Mouse (Mus musculus) forebrain, embryonic 13.5 days (tissue): Measurements from ENCODE around the gene Mettl18. TPM values are rescaled to one million over a fixed set of nuclear protein-coding genes. Genes with fewer than 3 reads are reported as not detected.

Experiments used
- ATAC-seq: fragments of 200-750 bp; cut with Nextera tagmentation; 2 replicates; pipeline ENCODE4 v1.8.0; 2017
- H3K27ac ChIP-seq: fragments of 300-500 bp; sonication (generic); 2 replicates; pipeline ENCODE4 v1.5.1; 2015; ENCODE audit warnings: inconsistent platforms, mild to moderate bottlenecking, moderate library complexity
- H3K27me3 ChIP-seq: fragments of 300-500 bp; sonication (generic); 2 replicates; pipeline ENCODE4 v1.6.1; 2015; ENCODE audit warnings: mild to moderate bottlenecking, inconsistent platforms
- H3K36me3 ChIP-seq: fragments of 300-500 bp; sonication (generic); 2 replicates; pipeline ENCODE4 v1.6.1; 2015; ENCODE audit warnings: mild to moderate bottlenecking, inconsistent platforms; ENCODE audit not compliant: poor library complexity, severe bottlenecking
- H3K4me1 ChIP-seq: fragments of 300-500 bp; sonication (generic); 2 replicates; pipeline ENCODE4 v1.6.1; 2015; ENCODE audit warnings: inconsistent platforms
- H3K4me2 ChIP-seq: fragments of 300-500 bp; sonication (generic); 2 replicates; pipeline ENCODE4 v1.6.1; 2015; ENCODE audit warnings: inconsistent platforms, mild to moderate bottlenecking, moderate library complexity
- H3K4me3 ChIP-seq: fragments of 300-500 bp; sonication (generic); 2 replicates; pipeline ENCODE4 v1.5.1; 2015; ENCODE audit warnings: mild to moderate bottlenecking, inconsistent platforms
- H3K9ac ChIP-seq: fragments of 300-500 bp; sonication (generic); 2 replicates; pipeline ENCODE4 v1.6.1; 2015; ENCODE audit warnings: mild to moderate bottlenecking, inconsistent platforms
- H3K9me3 ChIP-seq: fragments of 300-500 bp; sonication (generic); replicated peaks from 2 replicates; pipeline ENCODE4 v1.6.1; 2016; ENCODE audit warnings: inconsistent platforms
- WGBS: fragments of 180-500 bp; shearing (Covaris S2); methylation state at CpG from one replicate; pipeline ENCODE4 v1.1.7; 2015; 5-methylcytosine and 5-hydroxymethylcytosine counted together
- polyA plus RNA-seq: library from polyadenylated mRNA; unstranded; fragments of >200 nt; fragmentation: Nextera tagmentation; extraction: Ambion mirVana; gene quantifications from 2 replicates; pipeline ENCODE4 v1.2.1, GENCODE M21; 2015

Gene Mettl18
- 9.1 and 10.4 TPM in 2 replicates for polyA plus RNA-seq

- H3K27me3 ChIP-seq = no peaks in the 10 kb centered on the region
- H3K27ac ChIP-seq = peak within 1 kb of the TSS; percentile 57
- peak; percentile 99 for ATAC-seq
- no peaks in the 10 kb centered on the region for H3K36me3 ChIP-seq
- peak within 1 kb of the TSS; percentile 76 for H3K4me3 ChIP-seq
- peak within 1 kb of the TSS; percentile 78 for H3K4me2 ChIP-seq
- peaks cover 10% of the 10 kb centered on the region for H3K4me1 ChIP-seq
- peak within 1 kb of the TSS; percentile 68 for H3K9ac ChIP-seq
- no peaks in the 10 kb centered on the region for H3K9me3 ChIP-seq
- 4% methylated on average over 43 of the region's 43 CpGs for WGBS
Measured at GRCm38 (mm10) chr1:163994721-163995608, at the start of gene Mettl18, which contains the start of gene BC055324. Gene Mettl18 (plus strand): TSS chr1:163994889. Gene BC055324 (minus strand): TSS chr1:163994796.

- Histone ChIP-seq H3K4me1 (no peaks in the 10 kb centered on the region), H3K9me3 (no peaks in the 10 kb centered on the region), H3K9ac (no peak overlapping the region), H3K36me3 (peaks cover 85% of the 10 kb centered on the region), H3K27me3 (no peaks in the 10 kb centered on the region), H3K27ac (no peak overlapping the region), H3K4me3 (no peak overlapping the region), H3K4me2 (no peak overlapping the region)
- WGBS = 88% methylated on average over 2 of the region's 2 CpGs
- ATAC-seq = no peak
Measured at GRCm38 (mm10) chr1:163953396-163953795, 41.3 kb upstream of the Mettl18 start.

- H3K4me1 ChIP-seq = no peaks in the 10 kb centered on the region
- H3K4me2 ChIP-seq = no peak overlapping the region
- no peaks in the 10 kb centered on the region for H3K9me3 ChIP-seq
- H3K36me3 ChIP-seq = peaks cover 59% of the 10 kb centered on the region
- H3K27me3 ChIP-seq = no peaks in the 10 kb centered on the region
- H3K27ac ChIP-seq = no peak overlapping the region
- H3K9ac ChIP-seq = no peak overlapping the region
- WGBS = 87% methylated on average over 3 of the region's 3 CpGs
- ATAC-seq = no peak
- H3K4me3 ChIP-seq = no peak overlapping the region
Measured at GRCm38 (mm10) chr1:163958036-163958435, 36.7 kb upstream of the Mettl18 start.

- Histone ChIP-seq H3K9ac (no peak overlapping the region), H3K4me1 (no peaks in the 10 kb centered on the region), H3K27me3 (no peaks in the 10 kb centered on the region), H3K27ac (no peak overlapping the region), H3K9me3 (no peaks in the 10 kb centered on the region), H3K4me2 (no peak overlapping the region), H3K36me3 (peaks cover 33% of the 10 kb centered on the region), H3K4me3 (no peak overlapping the region)
- no peak for ATAC-seq
- 93% methylated on average over 10 of the region's 10 CpGs for WGBS
Measured at GRCm38 (mm10) chr1:163964008-163964689, 30.5 kb upstream of the Mettl18 start.

GRCm38 (mm10) chr1:163974471-163974870 lies 20.2 kb upstream of the Mettl18 start:
- no peak overlapping the region for H3K27ac ChIP-seq
- H3K9me3 ChIP-seq = no peaks in the 10 kb centered on the region
- ATAC-seq = no peak
- no peaks in the 10 kb centered on the region for H3K4me1 ChIP-seq
- no peaks in the 10 kb centered on the region for H3K27me3 ChIP-seq
- H3K9ac ChIP-seq = no peak overlapping the region
- 87% methylated on average over 1 of the region's 1 CpGs for WGBS
- peaks cover 22% of the 10 kb centered on the region for H3K36me3 ChIP-seq
- no peak overlapping the region for H3K4me2 ChIP-seq
- H3K4me3 ChIP-seq = no peak overlapping the region

- WGBS = 91% methylated on average over 2 of the region's 2 CpGs
- H3K36me3 ChIP-seq = peaks cover 25% of the 10 kb centered on the region
- no peak overlapping the region for H3K4me3 ChIP-seq
Measured at GRCm38 (mm10) chr1:163975088-163975487, 19.6 kb upstream of the Mettl18 start.

GRCm38 (mm10) chr1:163976515-163976914 lies 18.2 kb upstream of the Mettl18 start:
- H3K27me3 ChIP-seq = no peaks in the 10 kb centered on the region
- no peak overlapping the region for H3K27ac ChIP-seq
- ATAC-seq = no peak
- 91% methylated on average over 1 of the region's 1 CpGs for WGBS
- no peaks in the 10 kb centered on the region for H3K9me3 ChIP-seq
- no peak overlapping the region for H3K4me2 ChIP-seq
- peaks cover 29% of the 10 kb centered on the region for H3K36me3 ChIP-seq
- no peak overlapping the region for H3K4me3 ChIP-seq
- no peak overlapping the region for H3K9ac ChIP-seq
- no peaks in the 10 kb centered on the region for H3K4me1 ChIP-seq

More at GRCm38 (mm10) chr1:163975088-163975487, 19.6 kb upstream of the Mettl18 start:
- no peaks in the 10 kb centered on the region for H3K9me3 ChIP-seq
- H3K4me2 ChIP-seq = no peak overlapping the region
- no peaks in the 10 kb centered on the region for H3K4me1 ChIP-seq
- no peaks in the 10 kb centered on the region for H3K27me3 ChIP-seq
- H3K27ac ChIP-seq = no peak overlapping the region
- ATAC-seq = no peak
- no peak overlapping the region for H3K9ac ChIP-seq

GRCm38 (mm10) chr1:163992371-163992770 lies 2.3 kb upstream of the Mettl18 start:
- Histone ChIP-seq H3K9ac (no peak overlapping the region), H3K9me3 (no peaks in the 10 kb centered on the region), H3K4me3 (no peak overlapping the region), H3K4me1 (peaks cover 10% of the 10 kb centered on the region), H3K27me3 (no peaks in the 10 kb centered on the region), H3K36me3 (peaks cover 5% of the 10 kb centered on the region; the same call in 1 of the 2 replicates), H3K27ac (no peak overlapping the region), H3K4me2 (no peak overlapping the region)
- no peak for ATAC-seq
- 90% methylated on average over 4 of the region's 4 CpGs for WGBS

- H3K9me3 ChIP-seq = no peaks in the 10 kb centered on the region
- peak overlapping the region; percentile 68 for H3K9ac ChIP-seq
- under 1% methylated on average over 38 of the region's 38 CpGs for WGBS
- H3K4me3 ChIP-seq = peak overlapping the region; percentile 76
- H3K4me2 ChIP-seq = peak overlapping the region; percentile 78
- H3K4me1 ChIP-seq = peaks cover 10% of the 10 kb centered on the region
- H3K27me3 ChIP-seq = no peaks in the 10 kb centered on the region
- no peak overlapping the region for H3K27ac ChIP-seq
- no peaks in the 10 kb centered on the region for H3K36me3 ChIP-seq
- no peak; the same call in none of the 2 replicates for ATAC-seq
Measured at GRCm38 (mm10) chr1:163994173-163994720, 442 bp upstream of the Mettl18 start.

GRCm38 (mm10) chr1:163995609-163995913 lies 872 bp downstream of the Mettl18 start:
- Histone ChIP-seq H3K27me3 (no peaks in the 10 kb centered on the region), H3K4me3 (peak overlapping the region; percentile 76), H3K4me1 (peaks cover 10% of the 10 kb centered on the region), H3K9ac (peak overlapping the region; percentile 68; the same call in 1 of the 2 replicates), H3K36me3 (no peaks in the 10 kb centered on the region), H3K4me2 (peak overlapping the region; percentile 78), H3K27ac (no peak overlapping the region), H3K9me3 (no peaks in the 10 kb centered on the region)
- 54% methylated on average over 2 of the region's 2 CpGs for WGBS
- ATAC-seq = no peak

GRCm38 (mm10) chr1:164001831-164002452 lies 7.3 kb downstream of the Mettl18 start:
- Histone ChIP-seq H3K9ac (no peak overlapping the region), H3K9me3 (no peaks in the 10 kb centered on the region), H3K27ac (no peak overlapping the region), H3K36me3 (no peaks in the 10 kb centered on the region), H3K4me3 (no peak overlapping the region), H3K27me3 (no peaks in the 10 kb centered on the region), H3K4me1 (no peaks in the 10 kb centered on the region), H3K4me2 (no peak overlapping the region)
- 54% methylated on average over 6 of the region's 6 CpGs for WGBS
- no peak for ATAC-seq

- no peak overlapping the region for H3K27ac ChIP-seq
- H3K9me3 ChIP-seq = no peaks in the 10 kb centered on the region
- ATAC-seq = no peak
- no peaks in the 10 kb centered on the region for H3K4me1 ChIP-seq
- H3K9ac ChIP-seq = no peak overlapping the region
- whole genome bisulfite sequencing = 86% methylated on average over 3 of the region's 3 CpGs
- no peaks in the 10 kb centered on the region for H3K27me3 ChIP-seq
- H3K36me3 ChIP-seq = no peaks in the 10 kb centered on the region
- H3K4me3 ChIP-seq = no peak overlapping the region
- H3K4me2 ChIP-seq = no peak overlapping the region
Measured at GRCm38 (mm10) chr1:164004311-164004710, 9.6 kb downstream of the Mettl18 start.
